Mouse (Mus musculus): ENCODE results near the gene Tspan4.
"Not testable (repeated sequence)": the region's sequence is repeated elsewhere in the genome, so short reads cannot be mapped to it uniquely, and the experiment has no call there.

The Tspan4 gene

GRCm38 (mm10) chr7:141438201-141438968, 36.7 kb upstream of the Tspan4 start:
- in situ Hi-C loops (cut with MboI; ENCODE audit: low sequenced_read_pairs) = no loop called here

- in situ Hi-C loops (cut with MboI; ENCODE audit: low sequenced_read_pairs) = no loop called here
Measured at GRCm38 (mm10) chr7:141439140-141439679, 35.8 kb upstream of the Tspan4 start.

GRCm38 (mm10) chr7:141439811-141440210, 35.2 kb upstream of the Tspan4 start:
- in situ Hi-C loops (cut with MboI; ENCODE audit: low sequenced_read_pairs) = no loop called here

GRCm38 (mm10) chr7:141440613-141441012, 34.4 kb upstream of the Tspan4 start:
- in situ Hi-C loops (cut with MboI; ENCODE audit: low sequenced_read_pairs) = no loop called here

GRCm38 (mm10) chr7:141441460-141441859, 33.6 kb upstream of the Tspan4 start:
- in situ Hi-C loops (cut with MboI; ENCODE audit: low sequenced_read_pairs) = no loop called here

- in situ Hi-C loops (cut with MboI; ENCODE audit: low sequenced_read_pairs) = no loop called here
Measured at GRCm38 (mm10) chr7:141442199-141442598, 32.8 kb upstream of the Tspan4 start.

- in situ Hi-C loops (cut with MboI; ENCODE audit: low sequenced_read_pairs) = no loop called here
Measured at GRCm38 (mm10) chr7:141443081-141443821, 31.8 kb upstream of the Tspan4 start.

GRCm38 (mm10) chr7:141443828-141444237, 31.2 kb upstream of the Tspan4 start, which contains the start of gene Pidd1:
Gene Pidd1 (minus strand): TSS chr7:141444025.
- in situ Hi-C loops (cut with MboI; ENCODE audit: low sequenced_read_pairs) = no loop called here

GRCm38 (mm10) chr7:141446374-141446773, 28.7 kb upstream of the Tspan4 start:
- in situ Hi-C loops (cut with MboI; ENCODE audit: low sequenced_read_pairs) = not testable (repeated sequence)

GRCm38 (mm10) chr7:141447110-141447991, 27.7 kb upstream of the Tspan4 start, which contains the start of gene Rplp2:
Gene Rplp2 (plus strand): TSS chr7:141447370.
- in situ Hi-C loops (cut with MboI; ENCODE audit: low sequenced_read_pairs) = no loop called here

GRCm38 (mm10) chr7:141451928-141452327, 23.1 kb upstream of the Tspan4 start:
- in situ Hi-C loops (cut with MboI; ENCODE audit: low sequenced_read_pairs) = no loop called here

GRCm38 (mm10) chr7:141453636-141454035, 21.4 kb upstream of the Tspan4 start:
- in situ Hi-C loops (cut with MboI; ENCODE audit: low sequenced_read_pairs) = no loop called here

GRCm38 (mm10) chr7:141454967-141455551, 20.0 kb upstream of the Tspan4 start, which contains the start of gene Pnpla2:
Gene Pnpla2 (plus strand): TSS chr7:141455198.
- in situ Hi-C loops (cut with MboI; ENCODE audit: low sequenced_read_pairs) = no loop called here

- in situ Hi-C loops (cut with MboI; ENCODE audit: low sequenced_read_pairs) = no loop called here
Measured at GRCm38 (mm10) chr7:141455610-141456314, 19.3 kb upstream of the Tspan4 start.

GRCm38 (mm10) chr7:141456739-141457138, 18.3 kb upstream of the Tspan4 start:
- in situ Hi-C loops (cut with MboI; ENCODE audit: low sequenced_read_pairs) = no loop called here

GRCm38 (mm10) chr7:141457236-141457635, 17.8 kb upstream of the Tspan4 start:
- in situ Hi-C loops (cut with MboI; ENCODE audit: low sequenced_read_pairs) = no loop called here

- in situ Hi-C loops (cut with MboI; ENCODE audit: low sequenced_read_pairs) = no loop called here
Measured at GRCm38 (mm10) chr7:141457986-141458660, 16.9 kb upstream of the Tspan4 start.

GRCm38 (mm10) chr7:141458661-141459060, 16.4 kb upstream of the Tspan4 start:
- in situ Hi-C loops (cut with MboI; ENCODE audit: low sequenced_read_pairs) = no loop called here

GRCm38 (mm10) chr7:141459301-141459711, 15.7 kb upstream of the Tspan4 start:
- in situ Hi-C loops (cut with MboI; ENCODE audit: low sequenced_read_pairs) = no loop called here

Measured in CH12F3 (cell line).